Mouse (Mus musculus): ENCODE results near the gene Gid8.
A peak's percentile ranks its signal among the peaks of the same experiment; 100 is the strongest.

- peak; percentile 24 for TF ChIP-seq POLR2A (IDR thresholded peaks at IDR 0.05; ENCODE audit: insufficient read depth, low read length)
- TF ChIP-seq CTCF (IDR thresholded peaks at IDR 0.05; ENCODE audit: low read depth, low read length): peak; percentile 20
- TF ChIP-seq EP300 (IDR thresholded peaks at IDR 0.05; ENCODE audit: insufficient read depth, low read depth, low read length): no peak
These were observed 31.2 kb upstream of the Gid8 start for GRCm38 (mm10) chr2:180678609-180679140.

Data from ES-Bruce4 (cell line).